Mouse (Mus musculus) T-helper 17 cell (primary cell): Measurements from ENCODE around the gene Pacrg.

Experiments used
- in situ Hi-C, 2 experiments: fragments of 300-600 bp; cut with MboI, MseI; formaldehyde crosslinking; loops; 1 replicate in 1 of 2; 2 replicates in 1 of 2; pipeline ENCODE4 v1.15.1; 2025; ENCODE audit warnings: high pct_unique_total_duplicates in 2 of 2

Gene Pacrg

DNA sequence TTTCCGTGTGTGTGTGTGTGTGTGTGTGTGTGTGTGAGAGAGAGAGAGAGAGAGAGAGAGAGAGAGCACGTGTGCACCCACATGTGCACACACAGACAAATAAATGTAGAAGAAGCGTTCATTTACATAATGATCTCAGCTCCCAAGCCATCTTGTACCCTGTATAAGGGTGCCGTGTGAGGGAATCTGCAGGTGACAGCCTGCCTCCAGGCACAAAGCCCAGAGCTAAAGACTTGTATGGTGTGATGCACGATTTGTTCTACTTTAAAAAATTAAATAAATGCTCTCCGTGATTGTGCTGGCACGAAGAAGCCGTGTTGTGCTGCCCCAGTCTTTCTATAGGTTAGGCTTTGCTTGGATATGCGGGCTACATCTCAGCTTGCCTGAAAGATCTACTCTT is 426.2 kb downstream of the Pacrg start:
- in situ Hi-C loops = no loop called here

DNA sequence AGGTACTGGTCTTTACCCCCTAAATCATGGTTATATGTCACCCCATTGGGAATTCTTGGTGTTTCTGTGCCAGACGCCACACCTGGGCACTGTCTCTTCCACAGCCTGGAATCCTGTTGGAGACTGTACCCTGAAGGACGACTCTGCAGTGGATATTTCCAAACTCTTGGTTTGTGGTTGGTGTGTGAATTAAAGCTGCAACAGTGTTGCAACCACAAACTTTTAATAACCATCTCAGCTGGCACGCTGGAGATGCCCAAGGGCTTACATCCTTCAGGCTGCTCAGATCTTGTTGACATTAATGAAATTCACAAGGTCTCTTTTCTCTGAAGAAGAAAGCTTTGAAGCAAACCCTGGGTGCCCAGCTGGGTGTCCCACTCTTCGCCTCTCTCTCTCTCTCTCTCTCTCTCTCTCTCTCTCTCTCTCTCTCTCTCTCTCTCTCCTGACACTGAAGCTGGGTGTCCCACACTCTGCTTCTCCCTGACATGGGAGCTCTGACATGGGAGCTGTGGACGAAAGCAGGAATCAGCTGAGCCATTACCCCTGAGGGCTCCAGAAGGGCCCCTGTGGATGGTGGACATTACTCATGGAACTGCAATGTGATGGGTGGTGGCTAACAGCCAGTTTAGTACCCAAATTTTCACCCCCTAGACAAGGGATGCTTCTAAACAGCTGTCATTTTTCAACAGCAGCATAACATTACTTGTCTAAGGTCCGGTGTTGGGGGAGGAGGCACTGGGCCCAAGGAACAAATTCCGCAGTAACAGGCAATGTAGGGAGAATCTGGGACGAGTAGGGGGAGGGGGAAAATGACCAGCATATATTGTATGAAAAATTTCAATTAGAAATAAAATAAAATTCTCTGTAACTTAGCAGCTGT is 429.3 kb downstream of the Pacrg start:
- in situ Hi-C loops = no loop called here

DNA sequence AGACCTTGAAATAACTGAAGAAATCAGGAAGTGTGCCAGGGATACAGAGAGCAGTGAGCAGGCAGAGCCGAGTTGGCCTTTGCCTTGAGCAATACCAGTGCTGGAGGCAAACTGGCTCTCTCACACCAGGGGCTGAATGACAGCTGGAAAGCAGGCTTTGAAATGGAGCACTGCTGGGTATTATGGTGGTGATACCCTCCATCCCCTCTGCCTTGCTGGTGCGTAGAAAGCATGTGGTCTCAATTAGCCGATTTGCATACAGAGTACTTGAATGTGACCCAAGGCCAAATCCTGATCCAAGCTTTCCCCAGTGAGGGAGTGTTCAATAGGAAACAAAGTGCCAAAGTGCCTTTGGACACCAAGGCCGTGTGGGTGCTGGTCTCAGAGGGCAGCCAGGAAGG is 431.4 kb downstream of the Pacrg start:
- in situ Hi-C loops = no loop called here

DNA sequence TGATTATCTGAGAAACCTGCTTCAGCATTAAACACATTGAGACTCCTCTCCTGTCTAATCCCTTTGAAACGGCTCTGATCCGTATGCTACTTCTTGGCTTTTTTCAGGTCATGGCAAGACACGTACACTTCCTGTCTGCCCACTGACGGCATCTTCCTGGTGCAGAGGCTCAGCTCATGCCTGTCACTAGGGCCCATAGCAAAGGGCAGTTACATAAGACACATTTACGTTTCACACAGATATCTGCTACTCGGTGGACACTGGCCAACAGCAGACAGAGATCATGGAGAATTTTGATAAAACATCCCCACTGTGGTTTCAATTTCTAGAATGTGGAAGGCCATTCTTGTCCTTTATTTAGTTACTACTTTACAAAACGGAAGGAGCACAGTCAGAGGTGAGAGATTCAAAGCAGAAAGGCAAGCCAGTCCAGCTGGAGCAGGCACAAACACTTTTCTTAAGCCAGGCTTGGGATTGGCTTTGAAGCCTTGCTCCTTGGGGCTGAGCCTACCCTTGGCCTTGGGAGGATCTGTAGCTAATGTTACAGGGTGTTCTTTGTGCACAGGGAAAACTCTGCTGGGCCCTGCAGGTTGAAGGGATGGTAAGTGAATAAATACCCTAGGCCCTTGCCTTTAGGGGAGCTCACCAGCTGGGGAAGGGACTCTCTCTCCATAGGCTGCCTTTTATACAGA is 432.9 kb downstream of the Pacrg start:
- in situ Hi-C loops = no loop called here

DNA sequence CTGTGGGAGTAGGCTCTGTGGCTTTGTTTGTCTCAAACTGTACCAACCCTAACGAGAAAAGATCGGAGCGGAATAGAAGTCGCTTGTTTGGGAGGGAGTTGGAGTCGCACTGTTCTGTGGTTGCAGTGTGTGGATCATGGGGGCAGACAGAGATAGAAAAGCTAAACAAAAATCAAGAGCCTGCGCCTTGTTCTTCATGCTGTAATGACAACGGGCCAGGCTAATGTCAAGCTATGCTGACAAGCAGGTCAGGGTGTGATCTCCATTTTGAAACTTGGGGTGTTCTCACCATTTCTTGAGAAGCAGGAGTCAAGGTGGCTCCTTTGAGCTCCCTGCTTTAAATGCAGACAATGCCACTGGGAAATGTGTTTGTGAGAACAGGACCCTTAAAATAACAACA is 433.8 kb downstream of the Pacrg start:
- in situ Hi-C loops = no loop called here

DNA sequence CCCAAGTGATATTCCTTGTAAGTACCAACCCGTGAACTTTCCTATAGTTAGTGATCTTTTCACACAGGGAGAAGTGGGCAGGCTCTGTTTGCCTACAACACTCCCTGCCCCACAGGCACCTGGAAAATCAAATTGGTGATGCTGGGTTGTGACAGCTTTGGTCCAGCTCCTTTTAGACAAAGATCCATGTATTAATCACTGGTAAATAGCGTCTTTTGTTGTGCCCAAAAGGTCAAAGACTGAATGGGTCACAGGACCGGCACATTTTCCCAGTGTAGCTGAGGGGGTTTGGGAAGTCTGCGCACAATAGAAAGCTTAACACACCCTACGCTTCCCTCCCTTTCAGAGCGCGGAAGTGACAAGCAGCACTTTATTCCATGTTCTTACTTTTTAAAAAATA is 434.2 kb downstream of the Pacrg start:
- in situ Hi-C loops = no loop called here

DNA sequence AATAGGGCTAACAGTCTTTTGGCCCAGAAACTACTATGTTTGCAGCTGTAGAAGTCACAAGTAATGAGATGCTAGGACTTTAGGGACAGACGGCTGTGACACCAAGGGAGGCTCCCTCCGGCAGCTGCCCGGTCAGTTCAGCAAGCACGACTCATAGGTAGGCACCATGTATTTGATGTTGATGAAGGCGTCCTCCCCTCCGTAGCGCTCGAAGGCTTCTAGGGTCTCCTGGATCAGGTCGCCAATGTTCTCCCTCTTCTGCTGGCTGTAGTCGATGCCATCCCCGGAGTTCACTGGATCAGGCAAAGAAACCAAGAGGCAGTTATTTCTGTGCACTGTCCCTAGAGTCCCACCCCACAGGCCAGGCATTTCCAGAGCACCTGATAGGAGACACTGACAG is 436.9 kb downstream of the Pacrg start:
- in situ Hi-C loops = no loop called here

DNA sequence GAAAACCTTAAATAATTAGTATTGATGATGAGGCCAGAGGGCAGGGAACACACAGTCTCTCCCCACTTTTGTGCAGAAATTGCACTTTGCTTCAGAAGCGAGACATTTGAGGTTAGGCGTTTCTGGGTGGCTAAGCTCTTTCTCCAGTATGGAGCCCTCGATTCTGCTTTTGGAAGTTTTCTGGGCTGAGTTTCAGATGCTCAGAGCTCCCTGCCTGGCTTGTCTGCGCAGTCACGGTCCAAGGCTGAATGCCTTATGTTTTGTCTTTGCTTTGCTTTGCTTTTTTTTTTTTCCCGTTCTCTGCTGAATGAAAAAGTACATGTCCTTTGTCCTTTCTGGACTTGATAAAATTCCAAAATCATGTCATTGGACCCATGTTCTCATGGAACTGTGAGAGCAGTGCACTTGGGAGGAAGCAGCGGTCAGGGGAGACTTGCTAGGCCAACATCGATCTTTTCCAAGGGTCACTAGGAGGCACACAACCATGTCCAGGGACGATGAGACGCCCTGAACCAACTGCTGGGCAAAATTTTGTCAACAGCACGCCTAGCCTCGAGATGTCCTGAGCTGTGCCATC is 438.0 kb downstream of the Pacrg start:
- in situ Hi-C loops = no loop called here

DNA sequence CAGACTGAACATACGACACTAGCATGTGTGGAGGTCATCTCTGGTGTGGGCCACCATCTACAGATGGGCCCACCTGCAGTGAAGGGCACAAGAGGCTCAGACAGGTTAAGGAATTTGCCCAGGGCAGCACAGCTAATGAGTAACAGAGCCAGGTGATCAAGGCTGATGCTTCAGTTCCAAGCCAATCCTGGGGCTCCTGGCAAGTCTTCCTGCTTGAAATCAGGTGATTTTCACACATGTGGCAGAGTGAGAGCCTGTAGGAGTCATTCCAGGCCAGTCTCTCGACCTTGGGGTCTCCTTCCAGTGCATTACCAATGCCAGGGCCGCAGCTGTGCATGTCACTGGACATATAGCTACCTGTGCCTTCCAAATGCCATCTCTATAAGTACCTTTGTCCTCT is 438.6 kb downstream of the Pacrg start:
- in situ Hi-C loops = no loop called here

DNA sequence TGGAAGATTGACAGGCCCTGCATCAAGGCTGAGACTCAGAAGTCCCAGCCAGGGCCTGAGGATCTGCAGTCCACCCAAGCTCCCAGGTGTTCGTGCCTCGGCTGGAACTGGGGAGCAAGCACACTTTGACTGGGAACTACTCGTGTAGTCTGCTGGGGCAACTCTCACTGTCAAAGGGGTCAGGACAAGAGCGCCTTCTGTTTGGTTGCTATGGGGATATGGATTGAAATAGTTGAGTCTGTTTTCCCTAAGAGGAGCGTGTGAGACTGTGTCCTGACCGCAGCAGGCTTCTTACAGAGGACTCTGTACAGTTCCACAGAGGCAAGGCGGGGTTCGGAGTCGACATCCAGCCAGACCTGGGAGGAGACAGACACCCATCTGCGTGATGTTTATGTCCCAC is 440.4 kb downstream of the Pacrg start:
- in situ Hi-C loops = no loop called here

DNA sequence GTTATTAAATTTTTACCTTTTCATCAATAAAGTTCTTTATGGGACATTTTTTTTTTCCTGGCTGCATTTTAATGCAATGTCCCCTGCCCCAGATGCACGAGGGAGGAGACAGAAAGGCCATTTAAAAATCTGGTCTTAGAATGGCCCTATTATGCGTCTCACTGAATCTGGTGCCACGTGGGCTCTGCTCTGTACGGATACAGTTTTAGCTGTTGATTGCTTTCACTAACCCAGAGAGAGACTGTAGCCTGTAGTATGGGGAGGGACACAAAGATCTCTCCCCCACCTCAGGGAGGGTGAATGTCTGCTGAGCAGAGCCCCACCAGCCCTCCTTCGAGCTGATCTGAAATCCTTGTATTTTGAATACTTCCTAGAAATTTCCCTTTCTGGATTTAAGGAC is 441.2 kb downstream of the Pacrg start:
- in situ Hi-C loops = no loop called here

DNA sequence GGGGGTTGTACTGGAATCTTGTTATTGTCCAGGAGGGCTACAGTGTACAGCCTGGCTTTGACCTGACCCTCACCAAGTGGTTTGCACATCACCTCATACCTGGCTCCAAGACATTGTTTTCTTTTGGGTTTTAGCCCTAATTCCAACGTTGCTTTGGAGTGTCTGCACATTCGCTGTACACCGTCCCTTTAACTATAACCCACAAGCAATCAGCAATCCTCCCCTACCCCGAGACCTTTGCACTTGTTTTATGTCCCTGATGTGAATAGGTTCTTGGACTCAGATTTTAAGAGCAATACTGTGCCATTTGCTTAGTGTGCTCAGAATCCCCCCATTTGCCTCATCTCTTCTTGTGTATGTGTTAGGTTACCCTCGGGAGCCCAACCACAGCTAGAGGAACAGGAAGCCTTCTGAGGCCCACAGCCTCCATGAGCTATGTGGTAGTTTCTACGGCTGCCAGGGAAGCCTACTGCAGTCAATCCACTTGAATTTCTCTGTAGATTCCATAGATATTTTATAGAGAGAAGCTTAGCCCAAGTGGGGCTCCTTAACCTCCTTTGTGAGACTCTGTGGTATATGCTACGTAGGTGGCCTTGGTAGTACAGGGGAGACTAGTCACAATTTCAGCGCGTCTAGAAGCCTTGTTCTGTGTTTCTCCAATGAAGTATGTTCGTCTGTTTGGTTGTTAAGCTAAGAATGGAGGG is 442.0 kb downstream of the Pacrg start:
- in situ Hi-C loops = no loop called here

DNA sequence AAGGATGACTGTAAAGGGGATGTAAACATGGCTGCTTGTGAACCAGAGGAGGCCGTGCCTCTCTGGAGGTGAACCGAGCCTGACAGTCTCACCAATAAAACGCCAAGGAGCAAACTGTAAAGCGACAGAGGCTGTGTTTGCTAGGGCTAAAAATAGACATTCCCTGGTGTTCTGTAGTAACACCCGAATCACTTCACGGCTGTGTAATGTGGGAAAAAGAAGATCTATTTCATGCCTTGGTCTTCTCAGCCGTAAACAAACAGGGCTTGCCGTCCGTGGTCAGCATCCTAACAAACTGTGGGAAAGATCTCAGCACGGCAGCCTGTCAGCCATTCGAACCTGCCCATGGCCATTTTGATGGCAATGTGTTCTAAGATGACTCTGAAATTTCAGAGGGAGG is 442.8 kb downstream of the Pacrg start:
- in situ Hi-C loops = no loop called here

DNA sequence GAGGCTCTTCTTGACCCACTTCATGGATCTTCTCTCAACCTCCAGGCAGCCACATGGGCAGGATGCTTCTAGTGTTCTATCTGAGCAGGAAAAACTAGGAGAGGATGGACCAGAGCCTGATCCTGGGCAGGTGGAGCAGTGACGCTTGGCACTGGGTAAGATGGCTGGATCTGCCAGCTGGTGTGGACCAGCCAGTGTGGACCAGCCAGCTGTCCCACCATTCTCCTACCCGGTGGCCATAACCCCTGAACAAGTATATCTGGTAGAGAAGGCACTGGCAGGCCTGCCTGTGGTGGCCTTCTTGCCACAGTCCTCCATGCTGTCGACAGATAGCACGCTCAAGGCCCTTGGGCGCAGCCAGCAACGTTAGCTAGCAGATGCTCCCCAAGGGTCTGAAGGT is 443.2 kb downstream of the Pacrg start:
- in situ Hi-C loops = no loop called here

DNA sequence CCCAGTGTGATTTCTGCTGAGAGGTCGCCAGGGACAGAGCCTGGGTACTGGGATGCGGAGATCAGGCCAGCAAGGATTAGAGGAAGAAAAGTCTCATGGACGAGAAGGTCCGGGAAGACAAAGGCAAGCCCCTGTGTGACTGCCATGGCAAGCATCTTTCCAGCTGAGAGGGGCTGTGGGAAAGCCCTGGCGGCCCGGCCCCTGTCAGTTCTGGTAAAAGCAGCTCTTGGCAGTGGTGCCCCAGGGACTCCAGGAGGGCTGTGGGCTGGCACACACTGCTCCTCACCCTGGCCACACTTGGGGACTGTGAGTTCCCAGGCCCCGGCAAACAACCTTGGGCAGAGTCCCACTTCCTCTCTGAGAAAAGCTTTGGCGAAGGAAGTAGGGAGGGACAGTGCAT is 445.3 kb downstream of the Pacrg start:
- in situ Hi-C loops = no loop called here

DNA sequence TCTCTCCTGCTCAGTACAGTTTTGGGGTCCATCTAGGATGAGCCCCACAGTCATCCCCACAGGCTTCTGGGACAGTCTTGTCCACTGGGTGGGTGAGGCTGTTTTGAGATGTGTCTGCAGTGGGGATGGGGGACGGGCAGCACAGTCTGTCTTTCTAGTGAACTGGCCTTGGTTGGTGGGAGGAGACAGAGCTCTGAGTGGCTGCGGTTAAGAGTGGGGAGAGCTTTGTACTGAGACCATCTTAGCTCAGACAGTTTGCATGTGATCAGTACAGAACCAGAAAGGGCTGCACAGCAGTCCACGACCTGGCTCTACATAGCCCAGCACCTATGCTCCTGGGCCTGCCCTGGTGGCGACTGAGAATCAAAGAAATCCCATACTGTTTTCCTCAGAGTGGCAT is 446.3 kb downstream of the Pacrg start:
- in situ Hi-C loops = no loop called here

DNA sequence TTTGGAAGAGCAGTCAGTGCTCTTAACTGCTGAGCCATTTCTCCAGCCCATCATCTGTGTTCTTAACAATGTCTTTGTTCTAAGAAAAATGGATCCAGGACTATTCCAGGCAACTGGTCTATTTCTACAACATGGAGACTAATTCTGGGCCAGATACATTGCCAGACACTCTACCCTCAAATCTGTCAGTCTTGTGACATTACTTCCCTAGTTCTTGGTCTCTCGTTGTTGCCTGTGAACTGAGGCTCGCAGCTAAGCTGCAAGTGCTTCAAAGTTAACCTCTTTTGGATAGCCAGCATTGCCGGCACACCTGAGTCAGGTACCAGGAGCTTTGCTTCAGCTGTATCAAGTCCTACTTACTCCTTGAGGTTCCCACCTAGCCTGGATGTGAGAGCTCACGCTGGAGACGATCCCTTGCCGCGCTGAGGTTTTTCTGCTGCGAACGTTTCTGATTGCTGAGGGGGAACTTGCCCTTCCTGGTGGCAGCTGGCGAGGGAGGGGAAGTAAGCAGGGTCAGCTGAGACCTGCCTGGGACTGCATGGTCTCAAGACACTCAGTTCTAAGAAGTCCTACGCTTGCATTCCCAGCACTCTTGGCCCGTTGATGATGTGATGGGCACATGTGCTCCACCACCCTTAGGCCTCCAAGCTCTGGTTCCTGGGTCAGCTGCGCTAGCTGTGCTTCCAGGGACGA is 447.6 kb downstream of the Pacrg start:
- in situ Hi-C loops = no loop called here

DNA sequence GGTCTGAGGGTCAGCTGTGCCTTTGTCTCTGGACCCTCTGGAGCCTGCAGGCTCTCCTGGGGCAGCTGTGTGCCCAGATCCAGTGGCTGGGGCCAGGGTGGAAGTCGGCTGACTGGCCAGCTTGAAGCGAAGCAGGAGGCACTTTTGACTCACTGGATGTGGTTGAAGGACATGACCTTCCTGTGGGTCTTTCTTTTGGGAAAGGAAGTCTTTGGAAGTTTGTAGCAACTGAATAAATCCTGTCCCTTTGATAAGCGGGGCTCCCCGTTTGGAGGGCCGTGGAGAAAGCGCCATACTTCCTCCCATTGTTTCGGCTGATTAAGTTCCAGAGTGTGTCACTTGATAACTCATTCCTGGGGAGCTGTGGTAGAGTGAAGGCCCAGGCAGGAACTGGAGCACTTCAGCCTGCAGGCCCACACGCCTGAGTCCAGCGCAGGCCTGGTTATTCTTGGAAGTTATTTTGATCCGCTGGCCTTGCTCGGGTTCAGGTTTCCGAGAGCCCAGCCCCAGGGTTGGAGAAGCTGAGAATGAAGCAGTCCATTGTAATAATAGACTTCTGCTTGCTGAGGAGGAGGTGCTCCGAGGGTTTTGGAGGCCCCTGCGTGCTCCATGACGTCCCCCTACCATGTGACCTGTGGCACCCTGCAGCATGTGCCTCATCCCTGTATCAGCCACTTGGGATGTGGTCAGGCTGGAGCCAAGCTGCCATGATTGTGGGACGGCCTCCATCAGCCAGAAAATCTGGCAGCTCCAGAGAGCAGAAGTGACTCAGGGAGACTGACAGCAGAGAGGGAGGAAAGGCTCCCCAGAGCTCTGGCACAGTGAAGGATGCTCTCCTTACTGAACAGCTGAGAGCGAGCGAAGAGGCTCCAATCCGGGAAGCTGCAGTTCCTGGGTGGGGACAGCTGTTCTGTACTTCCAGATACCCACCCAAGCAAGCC is 449.6 kb downstream of the Pacrg start:
- in situ Hi-C loops = no loop called here

DNA sequence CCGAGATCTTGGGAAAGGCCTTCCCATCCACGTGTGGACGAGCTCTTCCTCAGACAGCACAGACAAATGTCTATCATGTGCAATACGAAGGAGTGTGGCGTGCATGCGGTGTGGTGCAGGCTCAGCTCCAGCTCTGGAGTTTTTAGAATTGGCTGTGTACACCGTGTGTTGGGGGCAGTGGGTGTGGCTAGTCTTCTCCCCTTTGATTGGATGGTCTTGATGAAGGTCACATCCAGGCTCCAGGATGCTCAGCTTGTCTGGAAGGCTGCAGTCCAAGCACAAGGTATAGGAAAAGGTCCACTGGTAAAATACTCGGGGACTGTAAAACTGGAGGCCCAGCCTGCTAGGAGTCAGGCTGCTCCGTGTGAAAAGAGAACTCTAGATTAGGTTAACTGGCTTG is 450.4 kb downstream of the Pacrg start:
- in situ Hi-C loops = no loop called here

DNA sequence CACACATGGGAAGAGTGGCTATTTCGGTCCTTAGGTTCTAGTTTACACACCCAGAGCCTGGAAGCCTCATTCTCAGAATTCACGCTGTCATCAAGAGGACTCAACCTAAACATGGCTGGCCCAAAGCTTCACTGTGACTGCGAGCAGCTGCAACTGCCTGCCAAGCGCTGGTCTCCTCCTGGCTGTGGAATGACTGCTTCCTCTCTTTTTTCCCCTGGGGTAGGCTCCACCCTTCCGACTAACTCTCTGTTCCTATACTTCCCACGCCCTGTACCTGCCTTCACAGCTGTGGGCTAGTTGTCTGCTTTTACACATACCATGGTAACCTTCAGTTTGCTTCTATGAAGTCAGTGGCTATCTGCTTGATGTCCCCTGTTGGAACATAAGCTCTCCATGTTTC is 453.6 kb downstream of the Pacrg start:
- in situ Hi-C loops = no loop called here

DNA sequence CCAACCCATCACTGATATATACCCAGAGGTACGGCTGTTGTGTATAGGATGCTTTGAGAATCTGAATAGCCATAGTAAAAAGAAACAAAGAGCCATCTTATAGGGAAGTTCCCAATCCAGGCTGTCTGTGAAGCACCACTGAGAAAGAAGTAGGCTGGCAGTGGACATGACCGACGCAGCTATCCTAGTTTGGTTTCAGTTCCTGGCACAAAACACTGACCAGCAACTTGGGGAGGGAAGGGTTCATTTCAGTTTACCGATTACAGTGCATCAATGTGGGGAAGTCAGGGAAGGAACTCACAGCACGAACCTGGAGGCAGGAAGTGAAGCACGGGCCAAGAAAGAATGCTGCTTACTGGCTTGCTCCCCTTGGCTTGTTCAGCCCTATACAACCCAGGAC is 456.7 kb downstream of the Pacrg start:
- in situ Hi-C loops = no loop called here
